Mouse (Mus musculus) left cerebral cortex, adult 18-20 months (tissue): ENCODE data around the gene Olfr639. TPM values are rescaled to one million over a fixed set of nuclear protein-coding genes. Genes with fewer than 3 reads are reported as not detected.
"Not testable (repeated sequence)": the region's sequence is repeated elsewhere in the genome, so short reads cannot be mapped to it uniquely, and the experiment has no call there.

Experiments used
- DNase-seq, 2 experiments: peaks; one replicate each; pipeline ENCODE4 v3.0.0; 2021 to 2022; ENCODE audit warnings: low spot score in 2 of 2, mixed read lengths in 1 of 2
- long read RNA-seq, 2 experiments: library from polyadenylated mRNA; stranded (forward); transcript quantifications; one replicate each; pipeline ENCODE4 v2.0.0; 2021
- total RNA-seq, 2 experiments: library from RNA; stranded (reverse); gene quantifications; 2 replicates each; pipeline ENCODE4 v1.2.3; 2021

The Olfr639 gene
- total RNA-seq: under 1 TPM; 0.07 to 0.09 TPM
- long read RNA-seq, experiment 1: 0 reads
- long read RNA-seq, experiment 2: 0 reads

DNA sequence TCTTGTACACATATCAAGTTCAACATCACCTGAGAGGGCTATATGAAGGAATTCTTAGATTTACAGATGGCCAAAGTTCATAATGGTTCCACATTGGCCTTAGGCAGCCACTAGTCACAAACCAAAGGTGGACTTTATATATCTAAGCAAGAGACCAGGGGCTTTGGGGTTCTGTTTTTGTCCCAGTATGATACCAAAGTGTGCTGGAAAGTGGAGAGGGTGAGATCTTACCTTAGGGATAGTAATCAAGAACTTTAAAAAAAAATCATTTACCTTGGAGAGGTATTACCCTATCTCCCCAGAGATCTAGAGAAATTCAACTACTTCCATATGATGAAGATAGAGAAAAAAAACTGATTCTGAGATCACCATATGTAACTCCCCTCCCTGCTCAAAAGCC, at the start of gene Olfr639:
Gene Olfr639 (minus strand): TSS at position 101 of the 400 bp plus-strand sequence.
- no peak for DNase-seq

DNA sequence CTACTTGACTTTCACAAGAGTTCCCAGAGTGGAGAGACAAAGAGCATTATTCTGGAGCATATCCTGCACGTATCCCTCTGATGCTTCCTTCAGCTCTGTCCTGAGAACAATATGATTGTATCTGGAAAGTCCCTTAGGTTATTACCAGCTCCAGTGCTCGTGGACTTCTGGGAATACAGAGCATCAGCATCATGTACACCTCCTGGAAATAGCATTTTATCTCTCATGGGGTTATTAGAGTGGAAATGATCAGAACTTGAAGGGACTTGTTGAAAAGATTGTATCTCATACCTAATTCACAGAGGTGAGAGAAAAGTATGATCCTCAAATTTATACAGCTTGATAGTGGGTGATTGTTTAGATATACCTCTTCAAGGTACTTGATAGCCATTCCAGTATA, 44.2 kb upstream of the Olfr639 start, which contains the start of gene 4930516K23Rik:
Gene 4930516K23Rik (minus strand): TSS at position 101 of the 400 bp plus-strand sequence.
- no peak for DNase-seq

DNA sequence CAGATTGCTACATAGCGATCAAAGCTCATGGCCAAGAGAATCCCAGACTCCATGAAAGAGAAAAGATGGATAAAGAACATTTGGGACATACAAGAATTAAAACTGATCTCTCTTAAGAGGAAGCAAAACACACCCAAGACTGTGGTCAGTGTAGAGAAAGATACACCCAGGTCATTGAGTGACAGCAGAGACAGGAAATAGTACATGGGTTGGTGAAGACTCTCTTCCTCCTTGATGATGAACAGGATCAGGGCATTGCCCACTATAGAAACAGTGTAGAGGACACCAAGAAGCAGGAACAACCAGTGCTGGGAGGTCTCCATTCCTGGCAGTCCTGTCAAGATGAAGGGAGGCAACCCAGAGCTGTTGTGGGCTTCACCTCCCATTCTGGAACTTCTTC, 42.1 kb upstream of the Olfr639 start:
- DNase-seq: no peak

DNA sequence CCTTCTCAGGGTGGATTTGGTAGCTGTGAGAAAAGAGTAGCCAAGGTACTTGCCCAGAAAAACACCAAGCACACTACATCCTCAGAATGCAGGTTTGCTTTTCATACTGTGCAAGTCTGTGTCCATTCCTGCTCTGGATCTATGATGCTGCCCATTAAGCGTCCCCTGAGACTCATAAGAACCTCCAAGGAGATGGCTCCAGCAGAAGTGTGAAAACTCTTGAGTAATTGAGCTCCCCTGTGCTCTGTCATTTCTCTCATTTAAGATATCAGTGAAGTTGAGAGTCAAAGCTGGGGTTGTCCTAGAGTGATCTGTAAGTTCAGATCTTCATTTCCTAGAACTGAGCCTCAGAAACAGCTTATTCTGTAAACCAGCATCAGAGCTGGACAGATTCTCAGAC, 35.5 kb upstream of the Olfr639 start, which contains the start of gene Olfr642:
Gene Olfr642 (minus strand): TSS at position 101 of the 400 bp plus-strand sequence.
- no peak for DNase-seq

DNA sequence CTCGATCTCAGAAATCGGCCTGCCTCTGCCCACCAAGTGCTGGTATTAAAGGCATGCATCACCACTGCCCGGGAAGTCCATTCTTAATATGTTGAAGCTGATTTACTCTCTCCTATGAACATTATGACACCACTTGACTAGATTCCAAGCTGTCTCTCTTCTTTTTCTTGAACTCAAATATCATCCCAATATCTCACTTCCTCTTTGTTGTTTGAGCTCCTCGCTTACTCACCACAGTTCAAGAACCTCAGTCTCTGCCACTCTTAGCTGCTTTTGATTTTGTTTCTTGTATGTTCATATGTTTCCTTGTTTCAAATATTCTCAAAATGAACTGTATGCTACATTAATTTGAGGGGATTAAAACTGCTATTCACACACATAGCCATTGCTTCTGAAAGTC, 33.6 kb upstream of the Olfr639 start:
- DNase-seq: no peak

DNA sequence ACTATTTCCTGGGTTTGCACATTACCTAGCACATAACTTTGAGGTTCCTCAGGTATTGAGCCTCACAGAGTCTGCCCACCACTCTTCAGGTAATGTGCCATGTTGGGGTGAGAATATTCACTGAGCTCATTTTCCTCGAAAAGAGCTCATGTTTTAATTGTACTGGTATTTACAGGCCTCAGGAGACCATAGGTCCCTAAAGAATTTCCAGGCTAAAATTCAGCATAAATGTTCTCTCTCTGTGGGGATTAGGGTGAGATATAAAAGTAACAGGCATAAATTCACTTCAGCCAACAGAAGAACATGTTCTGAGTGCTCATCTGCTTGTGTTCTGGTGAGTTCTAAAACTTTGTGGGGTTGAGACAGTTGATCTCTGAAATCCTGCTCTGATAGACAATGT, 18.0 kb upstream of the Olfr639 start, which contains the start of gene Olfr641:
Gene Olfr641 (plus strand): TSS at position 301 of the 400 bp plus-strand sequence.
- DNase-seq: no peak

DNA sequence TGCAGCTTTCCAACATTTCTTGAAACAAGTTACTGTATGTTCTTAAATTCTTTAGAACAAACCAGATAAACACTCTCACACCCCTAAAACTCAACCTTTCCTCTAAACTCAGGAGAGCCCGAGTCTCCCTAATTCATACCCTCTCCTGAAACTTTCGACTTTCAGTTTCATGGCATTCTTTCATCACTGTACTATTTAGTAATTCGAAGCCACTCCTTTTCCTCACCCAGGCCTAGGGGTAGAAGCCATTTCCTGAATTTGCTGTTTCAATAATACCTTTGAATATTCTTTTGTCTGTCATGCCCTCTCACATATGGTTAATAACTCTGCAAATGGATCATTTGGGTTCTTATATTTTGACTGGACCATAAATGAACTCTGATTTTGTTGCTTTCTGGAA, 9.9 kb upstream of the Olfr639 start:
- no peak for DNase-seq

DNA sequence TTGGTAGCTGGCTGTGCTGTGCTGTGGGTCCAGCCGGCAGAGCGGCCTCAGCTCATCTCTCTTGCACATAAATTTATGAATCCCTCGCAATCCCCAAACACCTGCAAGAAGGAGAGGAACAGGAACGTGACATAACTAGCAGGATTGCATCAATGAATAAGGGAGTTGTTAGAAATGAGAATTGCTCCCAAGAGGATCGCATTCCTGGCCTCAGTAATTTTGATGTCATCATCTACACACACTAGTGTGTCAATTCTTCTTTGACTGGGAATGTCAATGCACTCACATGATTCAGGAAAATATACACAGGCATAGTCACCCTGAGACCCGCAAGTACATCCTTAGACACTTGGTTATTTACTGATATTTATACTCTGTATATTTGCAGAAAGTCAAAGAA, 8.4 kb upstream of the Olfr639 start, which contains the start of gene Olfr640:
Gene Olfr640 (minus strand): TSS at position 101 of the 400 bp plus-strand sequence.
- DNase-seq: no peak

DNA sequence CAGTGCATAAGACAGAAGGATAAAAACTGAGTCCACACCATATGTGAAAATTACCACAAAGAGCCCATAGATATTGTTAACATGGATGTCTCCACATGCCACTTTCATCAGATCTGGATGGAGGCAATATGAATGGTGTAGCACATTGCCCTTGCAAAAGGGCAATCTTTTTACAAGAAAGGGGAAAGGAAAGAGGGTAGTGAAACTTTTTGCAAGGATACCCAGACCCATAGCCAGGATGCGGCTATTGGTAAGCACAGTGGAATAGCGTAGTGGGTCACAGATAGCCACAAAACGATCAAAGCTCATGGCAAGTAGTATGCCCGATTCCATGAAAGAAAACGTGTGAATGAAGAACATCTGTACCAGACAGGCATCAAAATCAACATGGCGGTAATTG, 4.5 kb upstream of the Olfr639 start:
- no peak for DNase-seq

DNA sequence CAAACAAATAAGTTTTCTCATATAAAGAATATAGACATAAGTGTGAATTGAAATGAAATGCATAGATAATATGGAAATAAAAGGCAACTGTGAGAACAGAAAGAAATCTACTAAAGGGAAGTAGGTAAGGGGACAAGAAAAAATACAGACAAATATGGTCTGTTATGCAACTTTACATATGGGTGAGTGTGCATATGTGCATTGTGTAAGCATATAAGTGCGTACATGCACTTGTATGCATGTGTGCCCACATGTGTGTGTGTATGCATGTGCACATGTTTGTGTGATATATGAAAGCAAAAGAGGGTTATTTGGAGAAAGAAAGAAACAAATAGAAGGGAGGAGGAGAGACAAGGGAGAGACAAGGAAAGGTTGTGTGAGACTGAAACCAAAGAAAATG, 1.9 kb upstream of the Olfr639 start:
- no peak for DNase-seq

DNA sequence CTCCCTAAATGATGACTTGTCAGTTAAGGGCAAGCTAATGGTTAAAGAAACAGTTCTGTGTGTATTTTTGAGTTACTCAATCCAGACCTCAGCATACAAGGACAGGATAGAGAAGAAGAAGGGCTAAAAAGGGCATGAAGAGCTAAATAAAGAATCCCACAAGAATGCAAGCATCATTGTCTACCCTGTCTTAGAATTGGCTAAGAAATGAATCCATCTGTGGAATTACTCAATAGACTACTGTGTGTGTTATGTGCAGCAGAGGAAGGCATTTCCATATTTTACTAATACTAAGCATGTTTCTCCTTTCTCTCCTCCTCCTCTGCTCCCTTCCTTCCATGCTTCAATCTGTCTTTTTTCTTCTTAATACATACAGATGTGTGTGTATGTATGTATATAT, 18.0 kb downstream of the Olfr639 start:
- DNase-seq: no peak

DNA sequence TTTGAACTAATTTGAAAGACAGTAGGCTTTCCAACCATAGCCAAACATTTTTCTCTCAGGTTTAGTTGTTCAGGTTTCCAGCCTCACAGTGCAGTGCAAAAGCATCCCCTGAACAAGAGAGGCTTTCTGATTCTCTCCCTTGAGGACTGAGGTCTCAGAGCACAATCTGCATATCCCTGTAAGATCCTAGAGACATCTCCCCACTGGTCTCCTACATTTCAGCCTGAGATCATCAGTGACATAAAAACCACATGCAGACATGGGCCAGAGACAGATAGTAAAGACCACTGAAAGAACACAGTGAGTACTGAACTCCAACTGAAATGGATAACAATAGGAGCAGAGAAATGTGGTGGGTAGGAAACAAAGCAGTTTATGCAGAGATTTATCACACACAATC, 18.7 kb downstream of the Olfr639 start, which contains the start of gene Olfr638:
Gene Olfr638 (plus strand): TSS at position 301 of the 400 bp plus-strand sequence.
- DNase-seq: no peak

DNA sequence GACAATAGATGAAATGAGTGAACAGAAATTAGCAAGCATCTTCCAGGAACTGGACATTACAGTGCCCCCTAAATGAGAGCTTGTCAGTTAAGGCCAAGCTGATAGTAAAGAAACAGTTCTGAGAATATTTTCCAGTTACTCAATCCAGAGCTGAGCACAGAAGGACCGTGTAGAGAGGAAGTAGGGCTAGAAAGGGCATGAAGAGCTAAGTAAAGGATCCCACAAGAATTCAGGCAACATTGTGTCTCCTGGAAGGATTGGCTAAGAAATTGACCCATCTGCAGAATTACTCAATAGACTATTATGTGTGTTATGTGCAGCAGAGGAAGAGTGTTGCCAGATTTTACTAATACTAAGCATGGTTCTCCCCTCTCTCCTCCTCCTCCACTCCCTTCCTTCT, 45.3 kb downstream of the Olfr639 start:
- no peak for DNase-seq

DNA sequence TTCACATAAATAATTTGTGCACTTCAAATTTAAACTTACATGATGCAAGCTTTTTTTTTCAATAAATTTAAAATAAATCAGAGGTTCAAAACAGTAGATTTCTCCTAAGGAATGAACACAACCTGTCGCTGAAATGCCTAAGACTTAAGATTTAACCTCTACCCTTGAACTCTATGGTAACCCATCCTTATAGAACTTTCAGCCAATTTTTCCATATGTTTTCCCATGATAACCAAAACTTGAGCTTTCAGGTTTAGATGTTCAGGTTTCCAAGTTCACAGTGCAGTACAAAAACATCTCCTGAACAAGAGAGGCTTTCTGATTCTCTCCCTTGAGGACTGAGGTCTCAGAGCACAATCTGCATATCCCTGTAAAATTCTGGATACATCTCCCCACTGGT, 46.3 kb downstream of the Olfr639 start, which contains the start of gene Olfr635:
Gene Olfr635 (plus strand): TSS at position 301 of the 400 bp plus-strand sequence.
- no peak for DNase-seq

DNA sequence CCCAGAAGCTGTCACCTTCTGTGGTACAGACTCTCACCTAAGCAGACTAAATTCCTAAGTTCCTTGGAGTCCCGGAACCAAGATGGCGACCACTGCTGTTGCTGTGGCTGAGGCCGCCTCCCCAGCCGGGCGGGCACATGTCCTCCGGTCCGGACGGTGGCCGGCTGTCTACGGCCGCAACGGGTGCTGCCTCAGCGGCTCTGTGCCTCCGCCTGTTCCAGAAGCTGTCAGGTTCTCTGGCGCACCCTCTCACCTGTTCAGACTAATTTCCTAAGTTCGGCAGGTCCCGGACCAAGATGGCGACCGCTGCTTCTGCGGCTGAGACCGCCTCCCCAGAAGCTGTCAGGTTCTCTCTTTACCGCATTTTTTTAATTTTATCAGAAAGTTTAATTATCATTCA, 50.2 kb downstream of the Olfr639 start:
- not testable (repeated sequence) for DNase-seq

Other genes starting within 250 kb of the Olfr639 start
- gene Olfr69, start 245.7 kb downstream of the Olfr639 start, total RNA-seq: not detected
- not detected for gene Olfr68, start 237.6 kb downstream of the Olfr639 start, total RNA-seq
- not detected for gene Olfr67, start 225.5 kb downstream of the Olfr639 start, total RNA-seq
- gene Hbb-bt, start 203.3 kb downstream of the Olfr639 start, total RNA-seq: 10 to 100 TPM; 40.8 to 52.6 TPM
- gene Hbb-bs, start 189.2 kb downstream of the Olfr639 start, total RNA-seq: 100 to 1,000 TPM; 337 to 460 TPM
- not detected for gene Hbb-bh2, start 176.8 kb downstream of the Olfr639 start, total RNA-seq
- gene Hbb-bh1, start 174.1 kb downstream of the Olfr639 start, total RNA-seq: not detected
- gene Hbb-y, start 164.1 kb downstream of the Olfr639 start, total RNA-seq: not detected
- not detected for gene Olfr66, start 131.1 kb downstream of the Olfr639 start, total RNA-seq
- not detected for gene Olfr64, start 122.8 kb downstream of the Olfr639 start, total RNA-seq
- not detected for gene Olfr65, start 113.8 kb downstream of the Olfr639 start, total RNA-seq
- not detected for gene Olfr631, start 88.5 kb downstream of the Olfr639 start, total RNA-seq
- not detected for gene Olfr632, start 83.0 kb downstream of the Olfr639 start, total RNA-seq
- gene Olfr633, start 72.9 kb downstream of the Olfr639 start, total RNA-seq: not detected
- under 1 TPM in 1 of 2 experiments, not detected in 1; 0.05 TPM for gene Olfr635, start 46.2 kb downstream of the Olfr639 start, total RNA-seq
- gene Olfr638, start 18.6 kb downstream of the Olfr639 start, total RNA-seq: not detected
- not detected for gene Olfr640, start 8.3 kb upstream of the Olfr639 start, total RNA-seq
- gene Olfr641, start 18.1 kb upstream of the Olfr639 start, total RNA-seq: not detected
- gene Olfr642, start 35.4 kb upstream of the Olfr639 start, total RNA-seq: not detected
- not detected for gene 4930516K23Rik, start 44.1 kb upstream of the Olfr639 start, total RNA-seq
- not detected for gene Olfr644, start 54.6 kb upstream of the Olfr639 start, total RNA-seq
- gene Olfr645, start 68.2 kb upstream of the Olfr639 start, total RNA-seq: not detected
- not detected for gene Olfr646, start 87.6 kb upstream of the Olfr639 start, total RNA-seq
- not detected for gene Ubqln5, start 112.5 kb upstream of the Olfr639 start, total RNA-seq
- gene Olfr643, start 120.1 kb upstream of the Olfr639 start, total RNA-seq: not detected
- not detected for gene Ubqln3, start 126.0 kb upstream of the Olfr639 start, total RNA-seq
- gene Ubqlnl, start 133.3 kb upstream of the Olfr639 start, total RNA-seq: not detected
- not detected for gene Olfm5, start 147.5 kb upstream of the Olfr639 start, total RNA-seq
- gene Olfr648, start 166.1 kb upstream of the Olfr639 start, total RNA-seq: under 1 TPM; 0.21 to 0.26 TPM
- gene Olfr649, start 178.7 kb upstream of the Olfr639 start, total RNA-seq: not detected
- not detected for gene Trim6, start 201.5 kb upstream of the Olfr639 start, total RNA-seq
- gene Trim34a, start 227.2 kb upstream of the Olfr639 start, total RNA-seq: 1 to 10 TPM in 1 of 2 experiments, under 1 TPM in 1; 1.00 to 1.3 TPM